Mouse (Mus musculus) midbrain, embryonic 10.5 days (tissue): ENCODE measurements around the gene Pcnx3. TPM values are rescaled to one million over a fixed set of nuclear protein-coding genes. Genes with fewer than 3 reads are reported as not detected.
"Not testable (repeated sequence)": the region's sequence is repeated elsewhere in the genome, so short reads cannot be mapped to it uniquely, and the experiment has no call there.

Source experiments
- DNase-seq: peaks from one replicate; pipeline ENCODE4 v3.0.0-alpha.2; 2017; ENCODE audit warnings: low spot score
- H3K27ac ChIP-seq: fragments of 300-500 bp; sonication (generic); replicated peaks from 2 replicates; pipeline ENCODE4 v1.5.1; 2016; ENCODE audit warnings: mild to moderate bottlenecking
- H3K27me3 ChIP-seq: fragments of 300-500 bp; sonication (generic); 2 replicates; pipeline ENCODE4 v1.6.1; 2016; ENCODE audit warnings: low read depth, mild to moderate bottlenecking; ENCODE audit not compliant: poor library complexity, severe bottlenecking
- H3K36me3 ChIP-seq: fragments of 300-500 bp; sonication (generic); 2 replicates; pipeline ENCODE4 v1.6.1; 2016; ENCODE audit warnings: mild to moderate bottlenecking, moderate library complexity
- H3K4me1 ChIP-seq: fragments of 300-500 bp; sonication (generic); 2 replicates; pipeline ENCODE4 v1.6.1; 2016
- H3K4me3 ChIP-seq: fragments of 300-500 bp; sonication (generic); 2 replicates; pipeline ENCODE4 v1.5.1; 2016; ENCODE audit warnings: mild to moderate bottlenecking, moderate library complexity
- H3K9me3 ChIP-seq: fragments of 300-500 bp; sonication (generic); replicated peaks from 2 replicates; pipeline ENCODE4 v1.6.1; 2016; ENCODE audit warnings: mild to moderate bottlenecking
- WGBS: fragments of 180-500 bp; shearing (Covaris S2); methylation state at CpG from one replicate; pipeline ENCODE4 v1.1.7; 2016; 5-methylcytosine and 5-hydroxymethylcytosine counted together
- polyA plus RNA-seq: library from polyadenylated mRNA; unstranded; fragments of >200 nt; fragmentation: Nextera tagmentation; extraction: Ambion mirVana; gene quantifications from 2 replicates; pipeline ENCODE4 v1.2.1, GENCODE M21; 2016

Gene Pcnx3
- polyA plus RNA-seq, 1 experiment from 2014 or later = 22.8 TPM

DNA sequence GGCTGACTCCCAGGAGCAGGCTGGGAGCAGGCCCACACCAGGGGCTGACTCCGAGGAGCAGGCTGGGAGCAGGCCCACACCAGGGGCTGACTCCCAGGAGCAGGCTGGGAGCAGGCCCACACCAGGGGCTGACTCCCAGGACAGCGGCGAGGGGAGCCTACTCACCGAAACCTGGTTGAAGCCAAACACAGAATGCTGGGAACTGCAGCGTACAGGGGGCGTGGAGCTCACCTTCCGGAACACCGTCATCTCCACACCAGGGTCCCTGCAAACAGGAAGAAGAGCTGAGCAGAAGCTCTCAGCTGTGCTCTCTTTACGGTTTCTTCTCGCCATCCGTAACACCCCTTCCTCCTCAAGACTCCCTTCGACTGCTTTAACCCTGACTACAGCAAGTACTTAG lies 1.8 kb downstream of the Pcnx3 start:
- WGBS = 96% methylated on average over 12 of the region's 12 CpGs
- 0 out of 2 replicates have a peak overlapping the region, but pooled peaks have one; percentile 19 for H3K27ac ChIP-seq
- not testable (repeated sequence) for DNase-seq, H3K27me3 ChIP-seq, H3K9me3 ChIP-seq
- peaks cover 69% of the 10 kb centered on the region for H3K36me3 ChIP-seq
- peaks cover 42% of the 10 kb centered on the region for H3K4me1 ChIP-seq
- peak overlapping the region; percentile 90 for H3K4me3 ChIP-seq

DNA sequence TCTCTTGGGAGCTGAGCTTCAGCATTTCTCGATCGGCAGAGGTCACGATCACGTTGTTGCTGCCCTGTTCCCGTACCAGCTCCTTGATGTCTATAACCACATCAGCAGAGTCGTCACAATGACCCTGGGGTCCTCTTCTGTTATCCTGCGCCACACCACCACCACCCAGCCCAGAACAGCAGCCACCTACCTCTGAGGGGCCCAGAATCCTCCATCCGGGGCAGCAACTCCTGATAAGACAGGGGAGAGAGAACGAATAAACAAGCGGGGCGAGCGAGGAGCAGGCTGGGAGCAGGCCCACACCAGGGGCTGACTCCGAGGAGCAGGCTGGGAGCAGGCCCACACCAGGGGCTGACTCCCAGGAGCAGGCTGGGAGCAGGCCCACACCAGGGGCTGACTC lies 2.3 kb downstream of the Pcnx3 start:
- Histone ChIP-seq H3K9me3 (no peaks in the 10 kb centered on the region), H3K27ac (no peak overlapping the region), H3K4me1 (peaks cover 37% of the 10 kb centered on the region), H3K4me3 (no peak overlapping the region), H3K36me3 (peaks cover 69% of the 10 kb centered on the region), H3K27me3 (no peaks in the 10 kb centered on the region)
- no peak for DNase-seq
- 90% methylated on average over 13 of the region's 13 CpGs for WGBS

- WGBS = 92% methylated on average over 11 of the region's 11 CpGs
- Histone ChIP-seq H3K4me1 (peaks cover 31% of the 10 kb centered on the region), H3K4me3 (no peak overlapping the region), H3K27ac (no peak overlapping the region), H3K9me3 (no peaks in the 10 kb centered on the region), H3K36me3 (peaks cover 69% of the 10 kb centered on the region), H3K27me3 (no peaks in the 10 kb centered on the region)
- DNase-seq = no peak
These were observed 2.8 kb downstream of the Pcnx3 start for GRCm38 (mm10) chr19:5685861-5686260.

GRCm38 (mm10) chr19:5685431-5685830 lies 3.3 kb downstream of the Pcnx3 start:
- WGBS = 95% methylated on average over 19 of the region's 19 CpGs
- peaks cover 69% of the 10 kb centered on the region for H3K36me3 ChIP-seq
- H3K27ac ChIP-seq = no peak overlapping the region

DNA sequence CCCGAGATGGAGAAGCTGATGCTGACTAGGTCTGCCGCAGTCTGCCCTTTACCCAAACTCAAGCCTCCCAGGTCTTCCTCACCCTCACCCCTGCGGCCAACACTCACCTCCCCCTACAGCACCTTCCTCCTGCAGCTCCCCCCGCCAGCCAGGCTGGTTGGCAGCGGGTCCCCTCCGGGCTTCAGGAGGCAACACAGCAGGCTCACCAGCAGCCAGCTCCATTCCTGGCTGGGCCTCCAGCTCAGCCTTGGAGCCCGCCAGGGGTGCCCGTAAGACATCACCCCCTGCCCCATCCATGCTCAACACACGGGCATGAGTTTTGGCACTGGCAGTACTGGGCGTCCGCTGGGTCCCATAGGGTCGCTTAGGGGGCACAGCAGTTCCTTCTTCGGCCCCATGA lies 3.7 kb downstream of the Pcnx3 start:
- 90% methylated on average over 13 of the region's 13 CpGs for WGBS
- DNase-seq = no peak
- Histone ChIP-seq H3K36me3 (peaks cover 72% of the 10 kb centered on the region), H3K4me1 (peaks cover 22% of the 10 kb centered on the region), H3K9me3 (no peaks in the 10 kb centered on the region), H3K27me3 (no peaks in the 10 kb centered on the region), H3K4me3 (peak overlapping the region; percentile 18; the same call in 1 of the 2 replicates), H3K27ac (no peak overlapping the region)

More at GRCm38 (mm10) chr19:5685431-5685830, 3.3 kb downstream of the Pcnx3 start:
- no peak for DNase-seq
- Histone ChIP-seq H3K4me3 (peak overlapping the region; percentile 18; the same call in 1 of the 2 replicates), H3K9me3 (no peaks in the 10 kb centered on the region), H3K4me1 (peaks cover 27% of the 10 kb centered on the region), H3K27me3 (no peaks in the 10 kb centered on the region)

DNA sequence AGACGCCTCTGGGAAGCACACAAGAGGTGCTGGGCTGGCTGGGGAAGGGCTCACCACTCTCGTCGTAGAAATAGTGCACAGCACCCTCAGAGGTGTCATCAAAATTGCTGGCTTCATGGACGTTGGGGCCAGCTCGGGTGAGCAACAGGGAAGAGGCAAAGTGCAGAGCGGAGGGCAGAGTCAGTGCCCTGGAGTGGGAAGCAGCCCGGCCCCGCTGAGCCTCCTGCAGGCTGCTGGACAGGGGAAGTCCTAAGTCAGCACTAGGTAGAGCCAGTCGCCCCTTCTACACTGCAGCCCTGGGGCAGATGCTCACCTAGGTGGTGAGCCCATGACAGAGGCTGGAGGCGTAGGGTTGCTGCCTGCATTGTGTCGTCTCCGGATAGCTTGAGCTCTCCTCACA lies 4.5 kb downstream of the Pcnx3 start:
- H3K36me3 ChIP-seq = peaks cover 80% of the 10 kb centered on the region
- 93% methylated on average over 12 of the region's 12 CpGs for WGBS
- peaks cover 15% of the 10 kb centered on the region for H3K4me1 ChIP-seq
- H3K27me3 ChIP-seq = no peaks in the 10 kb centered on the region
- no peaks in the 10 kb centered on the region for H3K9me3 ChIP-seq
- DNase-seq = no peak
- H3K27ac ChIP-seq = no peak overlapping the region
- no peak overlapping the region; the same call in 1 of the 2 replicates for H3K4me3 ChIP-seq

- 91% methylated on average over 4 of the region's 4 CpGs for WGBS
- Histone ChIP-seq H3K27me3 (no peaks in the 10 kb centered on the region), H3K9me3 (no peaks in the 10 kb centered on the region), H3K27ac (no peak overlapping the region), H3K4me1 (no peaks in the 10 kb centered on the region), H3K36me3 (peaks cover 98% of the 10 kb centered on the region), H3K4me3 (no peak overlapping the region)
- no peak for DNase-seq
These were observed 8.3 kb downstream of the Pcnx3 start for GRCm38 (mm10) chr19:5680432-5680831.

DNA sequence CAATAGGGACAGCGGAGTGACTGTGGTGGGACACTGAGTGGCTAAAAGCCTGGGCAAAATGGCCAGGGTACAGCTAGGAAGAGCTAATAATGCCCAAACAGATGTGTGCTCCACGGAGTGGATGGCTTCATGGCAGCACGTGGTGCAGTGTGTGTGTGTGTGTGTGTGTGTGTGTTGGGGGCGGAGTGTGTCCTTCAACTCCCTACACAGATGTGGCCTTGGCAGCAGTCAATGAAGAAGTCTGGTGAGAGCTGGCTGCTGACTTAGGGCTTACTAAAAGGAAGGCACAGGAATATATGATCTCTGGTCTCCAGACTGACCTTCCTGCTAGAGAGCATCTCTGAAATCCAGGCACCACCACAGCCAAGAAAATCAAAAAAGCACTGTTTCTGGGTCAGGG lies 20.3 kb downstream of the Pcnx3 start:
- Histone ChIP-seq H3K4me3 (no peak overlapping the region), H3K36me3 (peaks cover 90% of the 10 kb centered on the region), H3K27ac (no peak overlapping the region), H3K4me1 (peaks cover 16% of the 10 kb centered on the region), H3K9me3 (no peaks in the 10 kb centered on the region), H3K27me3 (no peaks in the 10 kb centered on the region)
- DNase-seq = no peak
- WGBS = 94% methylated on average over 4 of the region's 4 CpGs

DNA sequence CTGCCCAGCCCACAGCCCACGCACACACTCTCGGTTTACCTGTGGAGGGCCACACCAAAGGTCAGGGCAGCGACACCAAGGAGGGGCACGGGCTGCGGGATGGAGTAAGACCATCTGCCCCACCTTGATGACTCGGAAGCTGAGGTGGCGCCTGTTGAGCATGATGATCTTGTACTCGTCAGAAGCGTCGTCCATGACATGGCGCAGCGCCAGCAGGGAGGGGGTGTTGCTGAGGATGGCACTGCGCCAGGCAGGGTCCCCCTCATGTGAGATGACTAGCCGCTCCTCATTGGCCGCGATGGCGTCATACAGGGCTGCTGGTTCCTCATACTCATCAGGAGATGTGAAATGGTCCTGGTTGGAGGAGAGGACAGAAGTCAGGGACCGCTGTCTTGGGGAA lies 22.3 kb downstream of the Pcnx3 start:
- 97% methylated on average over 18 of the region's 18 CpGs for WGBS
- no peak for DNase-seq
- no peaks in the 10 kb centered on the region for H3K9me3 ChIP-seq
- H3K4me1 ChIP-seq = peaks cover 28% of the 10 kb centered on the region
- H3K36me3 ChIP-seq = peaks cover 71% of the 10 kb centered on the region
- H3K27ac ChIP-seq = no peak overlapping the region
- H3K27me3 ChIP-seq = no peaks in the 10 kb centered on the region
- H3K4me3 ChIP-seq = peak overlapping the region; percentile 14; the same call in 1 of the 2 replicates

- Histone ChIP-seq H3K27ac (peak overlapping the region; percentile 55; the same call in 1 of the 2 replicates), H3K4me1 (peaks cover 31% of the 10 kb centered on the region), H3K27me3 (no peaks in the 10 kb centered on the region), H3K9me3 (no peaks in the 10 kb centered on the region), H3K4me3 (no peak overlapping the region), H3K36me3 (peaks cover 61% of the 10 kb centered on the region)
- DNase-seq = no peak
- 91% methylated on average over 15 of the region's 15 CpGs for WGBS
These were observed 23.2 kb downstream of the Pcnx3 start for GRCm38 (mm10) chr19:5665465-5665864.

- no peaks in the 10 kb centered on the region for H3K27me3 ChIP-seq
- 0 out of 2 replicates have a peak overlapping the region, but pooled peaks have one; percentile 23 for H3K27ac ChIP-seq
- H3K9me3 ChIP-seq = no peaks in the 10 kb centered on the region
- no peak overlapping the region; the same call in 1 of the 2 replicates for H3K4me3 ChIP-seq
- WGBS = 92% methylated on average over 10 of the region's 10 CpGs
- no peak for DNase-seq
- H3K36me3 ChIP-seq = peaks cover 54% of the 10 kb centered on the region
- H3K4me1 ChIP-seq = peaks cover 31% of the 10 kb centered on the region
These were observed 23.9 kb downstream of the Pcnx3 start for GRCm38 (mm10) chr19:5664669-5665257.

DNA sequence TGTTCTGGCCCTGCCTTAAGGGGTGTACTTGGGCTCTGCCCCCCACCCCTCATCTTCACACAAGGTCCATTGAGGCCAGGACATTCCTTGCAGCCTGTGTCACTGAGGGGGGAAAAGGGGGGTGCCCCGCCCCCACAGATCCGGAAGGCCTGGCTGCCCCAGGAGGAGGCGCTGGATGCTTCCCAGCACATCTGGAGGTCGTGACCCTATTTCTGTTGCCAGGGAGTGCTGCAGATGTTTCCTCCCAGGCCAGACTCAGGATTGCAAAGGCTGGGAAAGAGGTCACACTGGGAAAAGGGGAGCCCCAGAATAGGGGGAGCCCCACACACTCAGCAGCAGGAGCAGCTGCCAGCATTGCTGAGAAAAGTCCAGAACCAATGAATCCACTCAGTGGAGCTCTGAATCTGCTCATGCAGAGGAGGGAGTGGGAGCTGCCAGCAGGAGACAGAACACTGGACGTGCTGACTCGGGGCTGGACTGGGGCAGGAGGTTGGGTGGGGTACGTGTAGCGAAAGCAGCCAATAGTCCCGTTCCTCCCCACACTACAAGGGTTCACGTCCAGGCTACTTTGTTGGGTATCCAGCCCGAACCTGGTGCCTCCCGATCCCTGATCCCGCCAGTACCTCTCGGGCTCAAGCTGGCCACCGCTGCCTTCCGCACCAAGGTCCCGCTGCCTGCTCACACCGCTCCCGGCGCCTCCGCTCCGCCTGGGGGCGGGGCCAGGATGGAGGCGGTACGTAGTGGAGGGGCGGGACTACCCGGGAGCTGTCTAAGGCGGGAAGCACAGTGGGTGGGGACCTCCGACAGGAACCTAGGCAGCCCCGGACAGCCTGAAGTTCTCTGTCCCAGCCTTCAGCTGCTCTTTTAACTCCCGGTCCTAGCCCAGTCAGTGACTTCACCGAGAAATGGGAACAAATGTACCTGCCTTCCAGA lies 25.5 kb downstream of the Pcnx3 start, which contains the start of gene Sipa1:
Gene Sipa1 (minus strand): TSS at position 727 of the 933 bp plus-strand sequence.
- Histone ChIP-seq H3K27me3 (no peaks in the 10 kb centered on the region), H3K4me3 (peak within 1 kb of the TSS; percentile 57), H3K27ac (peak within 1 kb of the TSS; percentile 82), H3K4me1 (peaks cover 31% of the 10 kb centered on the region), H3K9me3 (no peaks in the 10 kb centered on the region), H3K36me3 (peaks cover 46% of the 10 kb centered on the region)
- WGBS = under 1% methylated on average over 32 of the region's 32 CpGs
- peak; percentile 89 for DNase-seq

- WGBS = 86% methylated on average over 8 of the region's 8 CpGs
- Histone ChIP-seq H3K4me1 (peaks cover 31% of the 10 kb centered on the region), H3K27me3 (no peaks in the 10 kb centered on the region), H3K9me3 (no peaks in the 10 kb centered on the region), H3K27ac (peak overlapping the region; percentile 82), H3K4me3 (peak overlapping the region; percentile 57), H3K36me3 (peaks cover 40% of the 10 kb centered on the region)
- no peak for DNase-seq
These were observed 26.4 kb downstream of the Pcnx3 start for GRCm38 (mm10) chr19:5662310-5662709.
